Mouse (Mus musculus): ENCODE data around the gene Olah.

DNA sequence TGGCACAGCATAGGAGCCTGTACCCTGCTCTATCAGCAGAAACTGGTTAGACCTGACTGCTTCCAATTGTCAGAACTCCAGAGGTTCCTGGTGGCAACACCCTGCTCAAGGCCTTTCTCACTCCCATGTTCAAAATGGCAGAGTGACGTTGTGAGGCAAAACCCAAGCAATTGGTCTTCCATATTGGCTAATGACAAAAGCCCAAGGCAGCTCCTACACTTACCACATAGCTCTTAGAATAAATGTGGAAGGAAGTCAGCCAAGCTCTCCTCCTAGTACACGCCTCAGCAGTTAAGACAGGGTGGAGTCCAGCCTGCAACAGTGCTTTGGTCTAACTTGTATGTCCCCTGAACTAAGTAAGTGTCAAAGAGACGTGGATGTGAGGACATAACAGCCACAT, 39.1 kb downstream of the Olah start:
- TF ChIP-seq POLR2A (IDR thresholded peaks at IDR 0.05; ENCODE audit: insufficient read length, low read depth) (no peak), POLR2AphosphoS2 (IDR thresholded peaks at IDR 0.05; ENCODE audit: insufficient read length, low read depth) (no peak)

Measured in myocyte (in vitro differentiated cells).